Mouse (Mus musculus) megakaryocyte-erythroid progenitor cell, adult 5-6 weeks (primary cell): ENCODE measurements around the gene Mroh3. TPM values are rescaled to one million over a fixed set of nuclear protein-coding genes. Genes with fewer than 3 reads are reported as not detected.

Source experiments
- ATAC-seq: replicated peaks from 2 replicates; pipeline ENCODE4 v1.8.0; 2016; ENCODE audit warnings: mild to moderate bottlenecking, inconsistent platforms; ENCODE audit not compliant: severe bottlenecking, poor library complexity, low FRiP score, low TSS enrichment
- total RNA-seq, 2 experiments: library from RNA; stranded (forward) in 1 of 2; stranded (reverse) in 1 of 2; fragments of 200-1000, 215-1000 nt in 1 of 2; fragments of >200 nt in 1 of 2; fragmentation: Nextera tagmentation in 1 of 2; gene quantifications; 2 replicates each; pipeline ENCODE4 v1.2.3; 2014 to 2017

Mroh3 gene
- total RNA-seq, 2 experiments from 2014 or later = not detected

DNA sequence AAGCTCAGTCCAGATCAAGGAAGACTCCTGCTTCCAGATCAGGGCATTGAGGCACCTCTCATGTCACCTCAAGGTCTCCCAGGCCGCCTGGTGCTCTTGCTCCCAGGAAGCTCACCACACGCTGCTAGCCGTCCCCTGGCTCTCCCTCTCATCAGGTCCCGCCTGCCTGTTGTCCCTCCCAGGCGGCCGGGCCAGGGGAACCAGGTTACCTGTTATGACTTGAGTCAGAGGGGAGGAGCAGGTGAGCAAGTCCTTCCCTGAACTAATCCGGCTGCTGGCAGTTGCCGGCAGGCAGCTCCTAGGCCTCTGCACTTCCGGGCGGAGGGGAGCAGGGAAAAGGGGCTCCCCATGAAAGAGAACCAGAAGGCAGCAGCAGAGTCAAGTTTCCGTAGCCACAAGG, 17.6 kb upstream of the Mroh3 start:
- ATAC-seq = no peak

DNA sequence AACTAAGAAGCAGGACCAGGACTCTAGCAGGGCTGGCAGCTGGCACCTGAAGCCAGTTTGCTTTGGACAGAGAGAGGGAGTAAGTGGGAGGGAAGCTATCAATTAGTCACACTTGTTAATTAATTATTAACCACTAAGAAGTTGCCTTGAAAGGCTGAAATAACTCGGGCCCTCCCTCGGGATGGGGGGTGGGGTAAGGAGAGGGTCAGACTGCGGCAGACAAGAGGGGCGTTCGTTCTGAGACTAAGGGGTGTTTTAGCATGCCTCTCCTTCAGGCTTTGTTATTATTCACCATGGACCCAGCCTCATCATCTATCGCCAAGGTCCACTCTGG, 16.4 kb upstream of the Mroh3 start:
- ATAC-seq = no peak

DNA sequence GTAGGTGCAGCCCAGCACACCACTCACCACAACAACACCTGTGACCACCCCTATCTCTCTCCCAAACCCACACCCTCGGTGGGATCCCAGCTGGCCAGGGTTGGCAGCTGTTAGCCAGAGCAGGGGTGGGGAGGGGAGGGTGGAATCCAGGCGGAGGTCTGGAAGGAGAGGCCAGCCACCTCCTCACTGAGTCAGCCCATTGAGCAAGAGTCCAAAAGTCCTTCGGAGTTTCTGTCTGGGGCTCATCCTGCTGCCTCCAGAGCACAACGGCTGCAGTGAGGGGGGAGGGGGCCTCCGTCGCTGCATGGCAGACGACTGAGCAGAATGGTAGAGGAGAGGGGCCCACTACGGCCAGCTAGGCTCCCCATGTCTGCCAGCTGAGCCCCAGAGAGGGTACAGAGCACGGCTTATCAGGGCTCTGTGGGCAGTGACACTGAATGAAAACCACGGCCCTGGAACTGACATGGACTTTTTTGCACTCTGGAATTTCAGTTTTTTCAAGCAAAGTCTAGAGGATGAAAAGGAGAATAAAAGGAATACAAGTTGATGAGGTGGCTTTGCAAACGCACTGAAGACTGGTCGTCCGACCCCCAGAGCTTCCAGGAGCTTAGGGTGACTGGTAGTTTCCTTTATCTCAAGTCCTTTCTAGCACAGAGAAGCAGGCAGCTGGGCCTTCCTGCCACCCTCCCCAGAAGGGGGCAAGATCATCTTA, 15.9 kb upstream of the Mroh3 start:
- peak; percentile 42; the same call in 1 of the 2 replicates for ATAC-seq

DNA sequence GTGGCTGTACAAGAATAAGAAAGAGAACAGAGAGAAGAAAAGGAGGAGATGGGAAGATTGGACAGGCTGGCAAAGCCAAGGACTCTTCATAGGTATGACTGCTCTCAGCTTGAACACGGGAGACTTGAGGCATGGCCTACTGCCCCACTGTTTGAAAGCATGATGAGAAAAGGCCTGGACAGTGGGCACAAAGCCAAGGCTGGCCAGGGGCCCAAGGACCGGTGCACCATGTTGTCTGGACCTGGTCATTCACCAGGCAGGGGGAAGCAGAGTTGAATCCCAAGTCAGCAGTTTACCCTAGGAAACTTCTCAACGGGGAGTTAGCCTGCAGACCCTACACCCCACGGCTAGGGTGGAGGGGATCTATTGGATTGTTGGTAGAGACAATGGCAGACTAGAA, 15.2 kb upstream of the Mroh3 start:
- no peak for ATAC-seq

DNA sequence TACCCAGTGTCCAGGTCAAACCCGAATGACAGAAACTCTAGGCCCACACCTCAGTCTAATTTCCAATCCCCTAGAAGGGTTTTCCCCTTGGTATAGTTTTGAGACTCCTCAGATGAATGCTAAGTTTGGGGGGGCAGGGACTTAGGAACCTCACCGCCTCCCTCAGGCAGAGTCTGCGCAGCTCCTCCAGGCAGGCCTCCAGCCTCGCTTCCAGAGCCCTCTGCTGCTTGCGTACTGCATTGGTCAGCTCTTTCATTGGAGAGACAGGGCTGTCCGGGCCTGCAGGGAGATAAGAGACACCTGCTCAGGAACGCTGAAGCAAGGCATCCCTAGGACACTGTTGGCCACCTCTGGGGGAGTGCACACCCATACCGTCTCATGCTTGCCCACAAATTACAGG, 14.0 kb upstream of the Mroh3 start:
- ATAC-seq = no peak

DNA sequence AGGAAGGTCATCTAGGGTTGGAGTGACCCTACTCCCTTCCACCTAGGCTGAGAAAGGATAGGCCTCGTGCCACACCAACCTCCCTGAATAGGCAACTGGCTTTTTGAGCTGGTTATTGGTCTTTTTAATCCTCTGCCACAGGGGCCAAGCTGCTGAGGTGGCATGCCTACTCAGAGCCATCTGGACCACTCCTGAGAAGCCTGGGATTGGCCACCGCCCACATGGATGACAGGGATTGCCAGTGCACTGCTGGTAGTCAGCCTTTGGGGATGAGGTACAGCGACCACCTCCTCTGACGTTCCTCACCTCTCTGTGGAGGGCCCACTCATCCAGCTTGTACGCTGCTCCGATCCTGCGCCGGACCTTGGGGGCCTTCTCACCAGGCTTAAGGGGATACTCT, 13.2 kb upstream of the Mroh3 start:
- no peak for ATAC-seq

DNA sequence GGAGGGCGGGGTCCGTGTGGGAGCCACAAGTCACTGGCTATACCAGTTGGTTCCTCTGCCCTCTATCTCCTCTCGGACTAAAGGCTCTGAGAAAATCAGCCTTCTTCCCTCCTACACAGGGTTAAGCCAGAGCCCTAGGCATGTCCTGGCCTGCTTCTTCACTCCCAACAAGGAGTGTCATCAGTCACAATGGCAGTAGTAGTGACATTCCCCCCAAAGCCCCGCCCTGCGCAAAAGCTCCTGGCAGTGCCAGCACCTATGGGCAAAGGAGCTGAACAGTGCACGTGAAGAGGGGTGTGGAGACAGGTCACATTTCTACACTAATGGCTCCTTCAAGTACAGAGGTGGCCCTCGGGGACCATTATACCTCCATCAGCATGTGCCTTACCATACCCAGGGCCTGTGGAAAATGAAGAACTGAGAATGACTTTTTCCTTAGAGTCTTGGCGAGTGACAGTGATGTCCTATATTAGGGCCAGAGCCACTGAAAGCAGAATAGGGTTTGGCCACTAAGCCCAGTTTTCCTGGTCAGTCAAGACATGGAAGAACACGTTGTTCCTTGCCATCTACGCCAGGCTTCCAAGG, 11.2 kb upstream of the Mroh3 start:
- ATAC-seq = no peak

DNA sequence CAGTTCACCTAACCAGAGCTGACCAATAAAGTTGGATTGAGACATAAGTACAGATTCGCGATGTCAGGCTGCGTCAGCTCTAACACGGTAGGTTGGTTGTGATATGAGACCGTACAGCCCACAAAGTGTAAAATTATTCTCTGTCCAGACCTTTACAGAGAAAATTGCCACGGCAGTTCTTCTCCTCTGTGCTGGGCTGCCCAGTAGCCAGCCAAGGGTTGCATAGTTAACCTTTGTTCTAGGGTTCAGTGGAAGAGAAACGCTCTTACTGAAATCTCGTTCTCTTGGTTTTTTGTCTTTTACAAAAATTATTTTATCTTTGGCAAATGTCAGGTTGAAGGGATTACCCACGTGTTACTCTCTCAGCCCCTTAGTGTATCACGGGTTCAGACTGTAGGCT, 9.8 kb upstream of the Mroh3 start:
- ATAC-seq = no peak

DNA sequence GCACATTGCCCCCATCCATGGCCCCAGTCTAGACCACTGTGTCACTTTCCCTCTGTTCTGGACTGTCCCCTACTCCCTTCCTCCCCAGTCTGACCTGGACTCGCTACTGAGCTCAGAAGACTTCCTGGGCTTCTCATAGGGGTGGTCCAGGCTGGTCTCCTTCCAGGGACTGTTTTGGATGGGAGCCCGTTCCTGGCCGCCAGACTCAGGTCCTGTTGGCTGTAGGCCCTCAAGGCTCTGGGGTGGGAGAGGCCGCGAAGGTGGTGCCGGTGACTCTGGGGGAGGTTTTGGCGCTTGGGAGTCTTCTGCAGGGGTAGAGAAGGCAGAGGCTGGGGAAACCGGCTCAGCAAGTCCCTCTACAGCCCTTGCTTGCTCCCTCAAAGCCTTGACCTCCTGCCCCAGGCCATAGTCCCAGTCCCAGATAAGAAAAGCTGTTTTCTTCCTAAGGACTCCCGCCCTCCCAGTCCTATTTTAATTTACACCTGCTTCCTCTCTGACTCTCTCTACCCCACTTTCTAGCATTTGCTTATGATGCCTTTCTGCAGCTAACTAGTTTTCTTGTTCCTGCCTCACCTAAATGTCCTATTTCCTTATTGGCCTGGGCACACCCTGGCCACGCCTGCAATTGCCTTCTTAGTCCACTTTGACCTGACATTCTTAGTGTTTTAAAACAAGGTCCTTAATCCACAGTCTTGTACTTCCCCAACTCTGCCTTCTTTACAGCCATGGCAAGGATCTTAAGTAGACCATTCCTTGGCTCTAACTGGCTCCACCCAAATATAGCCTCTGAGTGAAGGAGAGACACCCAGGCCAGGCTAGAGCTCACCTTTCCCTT, 7.6 kb upstream of the Mroh3 start:
- no peak for ATAC-seq

DNA sequence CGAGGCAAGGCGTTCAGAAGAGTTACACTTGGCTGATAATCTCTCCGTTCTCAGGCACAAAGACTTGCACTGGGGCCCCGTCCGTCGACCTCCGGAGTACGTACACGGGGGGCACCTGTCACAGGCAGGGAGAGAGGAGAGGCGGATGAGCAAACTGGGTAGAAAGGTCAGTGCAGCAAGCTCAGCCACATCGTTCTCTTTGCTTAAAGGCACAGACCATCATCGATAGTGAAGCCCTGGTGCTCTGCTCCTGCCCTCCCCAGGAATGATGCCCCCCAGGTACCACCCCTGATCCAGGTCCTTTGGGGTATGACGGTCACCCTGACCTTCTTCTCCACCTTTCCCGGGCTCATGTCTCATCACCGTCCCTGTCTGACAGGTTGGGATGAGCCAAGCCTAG, 1.7 kb upstream of the Mroh3 start:
- ATAC-seq = no peak

DNA sequence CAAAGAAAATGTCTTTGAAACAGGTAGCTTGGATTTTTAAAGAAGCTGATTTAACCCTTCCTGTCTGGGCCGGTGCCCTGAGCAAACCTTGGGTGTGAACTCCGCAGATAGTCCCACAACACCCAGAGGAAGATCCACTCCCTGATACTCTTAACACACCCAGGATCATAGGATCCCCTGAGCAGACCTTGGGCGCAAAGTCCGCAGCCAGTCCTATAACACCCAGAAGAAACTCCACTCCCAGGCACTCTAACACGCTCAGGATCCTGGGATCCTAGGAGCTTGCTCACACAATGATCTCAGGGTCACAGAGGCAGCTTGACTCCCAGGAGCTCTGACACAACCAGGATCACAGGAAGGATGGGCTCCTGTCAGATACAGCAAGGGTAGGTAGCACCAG, 22.6 kb downstream of the Mroh3 start:
- ATAC-seq = no peak

DNA sequence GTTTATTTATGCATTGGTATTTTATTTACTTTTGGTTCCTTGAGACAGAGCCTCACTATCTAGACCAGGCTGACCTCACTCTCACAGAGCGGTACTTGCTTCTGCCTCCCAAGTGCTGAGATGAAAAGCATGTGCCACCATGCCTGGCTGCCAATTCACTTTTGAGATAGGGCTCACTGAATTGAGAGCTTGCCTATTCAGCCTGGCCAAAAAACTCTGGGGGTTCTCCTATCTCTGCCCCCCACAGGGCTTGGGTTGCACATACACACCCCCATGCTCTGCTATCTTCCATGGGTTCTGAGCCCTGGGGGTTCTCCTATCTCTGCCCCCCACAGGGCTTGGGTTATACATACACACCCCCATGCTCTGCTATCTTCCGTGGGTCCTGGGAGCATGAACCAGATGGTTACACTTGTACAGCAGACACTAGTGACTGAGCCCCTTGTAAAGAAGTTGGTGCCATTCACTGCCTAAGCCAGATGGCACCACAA, 33.1 kb downstream of the Mroh3 start:
- ATAC-seq = peak; percentile 86

DNA sequence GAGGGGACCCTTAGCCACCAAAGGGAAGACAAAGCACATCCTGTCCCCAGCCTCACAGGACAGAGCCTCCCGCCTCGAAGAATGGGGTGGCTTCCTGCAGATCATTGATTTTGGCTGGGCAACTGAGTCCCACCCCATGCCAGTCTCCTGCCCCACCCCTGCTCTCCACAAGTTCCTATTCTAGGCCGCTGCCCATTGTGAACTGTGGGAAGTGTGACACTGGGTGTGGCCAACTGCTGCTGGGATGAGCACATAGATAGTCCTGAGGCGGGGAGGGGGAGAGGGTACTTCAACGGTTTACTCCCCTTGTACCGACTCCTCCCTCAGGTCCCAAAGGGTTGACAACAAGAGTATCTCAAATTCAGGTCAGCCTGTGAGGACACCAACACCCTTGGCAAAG, 33.9 kb downstream of the Mroh3 start:
- peak; percentile 32 for ATAC-seq

DNA sequence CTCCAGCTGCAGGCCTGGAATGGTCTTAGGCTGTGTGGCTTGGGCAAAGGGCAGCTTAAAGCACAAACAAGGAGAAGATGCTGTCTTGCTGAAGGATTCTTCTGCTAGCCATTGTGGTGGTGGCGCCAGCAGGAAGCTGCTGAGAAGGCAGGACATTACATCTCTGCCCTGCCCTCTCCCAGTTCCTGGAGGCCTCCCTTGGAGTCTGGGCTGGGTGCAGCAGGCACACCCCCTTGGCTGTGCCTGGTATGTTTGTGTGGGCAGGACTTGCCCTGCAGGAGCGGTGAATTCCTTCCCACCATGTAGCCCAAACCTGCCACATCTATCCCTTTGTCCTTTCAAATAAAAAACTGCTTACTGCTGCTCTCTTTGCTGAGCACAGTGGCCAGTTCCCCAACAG, 35.5 kb downstream of the Mroh3 start:
- ATAC-seq = no peak

DNA sequence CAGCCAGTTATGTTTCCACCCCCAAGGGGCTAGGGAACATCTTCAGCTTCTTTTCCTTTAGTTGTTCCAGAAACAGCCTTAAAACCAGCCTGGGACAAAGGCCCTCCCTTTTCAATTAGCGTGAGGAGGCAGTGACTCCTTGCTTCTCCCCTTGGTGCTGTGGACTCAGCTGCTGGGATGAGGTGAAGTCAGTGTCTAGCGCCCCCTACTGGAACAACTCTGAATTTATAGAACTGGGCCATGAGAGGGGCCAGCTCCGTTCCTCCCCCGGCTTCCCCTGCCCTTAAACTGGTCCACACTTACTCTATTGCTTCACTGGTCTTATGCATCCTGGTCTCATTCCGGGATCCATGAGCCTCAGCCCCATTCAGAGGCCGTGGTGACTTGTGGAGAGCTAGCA, 37.4 kb downstream of the Mroh3 start:
- 0 out of 2 replicates have a peak, but pooled peaks have one; percentile 31 for ATAC-seq

DNA sequence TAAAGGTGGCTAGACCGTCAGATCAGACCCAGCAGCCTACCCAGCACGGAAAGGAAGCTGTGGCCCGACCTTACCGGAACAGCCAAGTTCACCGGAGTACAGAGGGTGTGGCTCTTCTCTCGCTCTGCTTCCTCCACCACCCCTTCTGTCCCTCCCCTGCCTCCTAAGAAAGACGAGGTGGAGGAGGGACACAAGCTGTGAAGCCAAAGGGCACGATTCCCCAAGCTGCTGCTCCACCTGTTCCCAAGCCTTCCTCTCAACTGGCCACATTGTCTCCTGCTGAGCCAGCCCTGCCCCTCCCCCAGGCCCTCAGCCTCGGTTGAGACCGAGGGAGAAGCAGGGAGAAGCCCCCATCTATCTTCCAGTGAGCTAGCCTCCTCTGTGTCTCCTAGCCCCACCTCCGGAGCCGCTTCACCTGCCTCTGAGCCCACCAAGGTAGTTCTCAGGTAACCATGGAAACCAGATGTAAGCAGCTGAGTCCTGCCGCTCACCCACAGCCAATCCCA, 38.5 kb downstream of the Mroh3 start:
- ATAC-seq = peak; percentile 57

DNA sequence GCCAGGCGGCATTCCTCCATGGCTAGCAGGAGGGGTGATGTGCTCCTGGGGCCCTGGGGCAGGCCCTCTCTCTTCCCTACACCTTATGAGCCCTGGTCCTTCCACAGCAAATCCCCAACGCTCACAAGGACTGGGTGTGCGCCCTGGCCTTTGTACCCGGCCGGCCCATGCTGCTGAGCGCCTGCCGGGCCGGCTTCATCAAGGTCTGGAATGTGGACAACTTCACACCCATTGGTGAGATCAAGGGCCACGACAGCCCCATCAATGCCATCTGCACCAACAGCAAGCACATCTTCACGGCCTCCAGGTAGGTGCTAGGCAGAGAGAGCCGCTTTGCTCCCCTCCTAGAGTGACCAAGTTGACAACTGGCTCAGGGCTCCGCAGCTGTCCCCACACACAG, 39.9 kb downstream of the Mroh3 start:
- no peak for ATAC-seq

DNA sequence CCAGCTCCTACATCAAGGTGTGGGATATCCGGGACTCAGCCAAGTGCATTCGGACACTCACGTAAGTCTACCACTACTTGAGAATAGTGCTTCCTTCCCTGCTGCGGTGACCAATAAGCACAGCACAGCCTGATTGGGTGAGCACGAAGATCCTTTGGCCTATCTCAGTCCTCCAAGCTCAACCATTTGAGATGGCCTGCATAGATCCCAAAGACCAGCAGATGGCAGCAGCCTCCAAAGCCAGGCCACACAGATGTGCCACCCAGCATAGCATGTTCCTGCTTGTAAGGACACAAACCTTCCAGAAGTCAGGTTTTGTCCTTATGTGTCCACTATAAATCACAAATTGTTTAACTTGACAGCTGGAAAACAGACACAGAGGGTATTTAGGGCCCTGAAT, 42.5 kb downstream of the Mroh3 start:
- ATAC-seq = peak; percentile 83

DNA sequence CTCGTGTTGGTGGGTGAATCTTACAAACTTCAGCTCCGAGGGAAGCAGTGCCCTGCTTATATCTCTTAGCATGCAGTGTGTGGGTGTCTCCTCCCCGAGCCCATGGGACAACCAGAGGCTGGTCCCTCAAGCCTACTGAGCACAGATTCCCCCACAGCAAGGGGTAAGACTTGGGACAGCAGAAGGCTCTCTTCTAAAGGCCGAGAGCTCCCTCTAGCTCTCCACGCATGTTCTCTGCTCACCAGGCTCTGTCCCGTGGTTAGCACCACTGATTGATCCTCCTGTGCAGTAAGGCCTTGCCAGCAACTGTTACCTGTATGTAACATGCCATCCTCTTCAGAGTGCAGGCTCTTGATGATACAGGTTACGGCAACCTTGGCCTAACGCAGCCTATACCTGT, 45.0 kb downstream of the Mroh3 start:
- ATAC-seq = no peak

DNA sequence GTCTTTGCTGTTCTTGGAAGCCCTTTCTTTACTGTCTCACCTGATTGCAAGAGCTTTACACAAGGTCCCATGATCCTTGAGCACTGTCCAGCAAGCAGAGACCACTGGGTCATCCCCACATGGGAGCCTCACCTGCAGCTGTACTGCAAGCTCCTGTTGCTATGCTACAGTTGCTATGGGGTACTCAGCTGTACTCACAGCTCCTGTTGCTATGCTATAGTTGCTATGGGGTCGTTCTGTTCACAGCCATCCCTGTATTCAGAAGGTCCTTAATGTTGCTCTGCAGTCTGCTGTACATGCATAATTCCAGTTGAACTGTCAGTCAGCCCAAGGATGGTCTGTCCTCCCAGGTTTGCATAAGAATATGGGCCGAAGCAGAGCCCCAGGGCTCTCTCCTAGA, 47.2 kb downstream of the Mroh3 start:
- no peak for ATAC-seq
